ENCODE assay signal across 13 mouse cellular contexts in genomic region chr1:160825441-160825856, GRCm38 (mm10). TPM values are rescaled to one million over a fixed set of nuclear protein-coding genes. Genes with fewer than 3 reads are reported as not detected.
DNase-seq lines count a peak whose midpoint lies in the region; ATAC-seq and TF ChIP-seq lines count a peak whose summit lies in the region.
"Had no signal": no experiment of that assay in that cellular context is flagged by ENCODE, and none has a peak within 500 bp of the region (broad histone marks: within the 10 kb centered on the region; RNA-seq: fewer than 3 reads in every experiment).

No protein-coding gene starts in this region.

- no peaks in the 10 kb centered on the region for H3K36me3 ChIP-seq in heart, embryonic 10.5 days
- H3K36me3 ChIP-seq in heart, embryonic 16.5 days (ENCODE audit: control insufficient read depth, insufficient read depth): no peaks in the 10 kb centered on the region
- H3K36me3 ChIP-seq: forebrain, embryonic 10.5 days had no signal

- no peak overlapping the region for H3K4me3 ChIP-seq in heart, embryonic 10.5 days
- H3K4me3 ChIP-seq in cerebellum, adult 2 months (replicated peaks; ENCODE audit: insufficient read depth, low read depth, low read length): no peak overlapping the region
- no peak overlapping the region for H3K4me3 ChIP-seq in heart, embryonic 16.5 days (ENCODE audit: low read length)
- H3K4me3 ChIP-seq: forebrain, embryonic 10.5 days had no signal

- peaks cover 18% of the 10 kb centered on the region; the same call in 1 of the 2 replicates for H3K4me1 ChIP-seq in heart, embryonic 10.5 days
- H3K4me1 ChIP-seq in cerebellum, adult 2 months (ENCODE audit: control insufficient read depth, insufficient read depth, low read length): peaks cover 11% of the 10 kb centered on the region; the same call in 1 of the 2 replicates
- H3K4me1 ChIP-seq in heart, embryonic 16.5 days (ENCODE audit: control insufficient read depth, insufficient read depth, low read length): peaks cover 6% of the 10 kb centered on the region
- H3K4me1 ChIP-seq: forebrain, embryonic 10.5 days had no signal

- intact Hi-C loops in heart, postnatal 14 days (cut with DNase I): no loop called here

- DNase-seq in heart, embryonic 10.5 days (ENCODE audit: low spot score): peak; percentile 83
- DNase-seq in heart, postnatal 14 days: no peak
- peak; percentile 65 to 91 for DNase-seq in cerebellum, adult 2 months
- DNase-seq in kidney, postnatal 14 days: no peak
- DNase-seq in thymus, postnatal 36 days: no peak
- DNase-seq in adrenal gland, adult 2 months: no peak
- DNase-seq: adrenal gland, postnatal 25 days; lung, postnatal 10 days; right cerebral cortex, postnatal 25 days had no signal

- WGBS in heart, embryonic 10.5 days: 22% methylated on average over 3 of the region's 3 CpGs
- WGBS in cerebellum, adult 2 months: 27% methylated on average over 3 of the region's 3 CpGs
- 26% methylated on average over 3 of the region's 3 CpGs for WGBS in heart, embryonic 16.5 days

- no peaks in the 10 kb centered on the region for H3K27me3 ChIP-seq in heart, embryonic 10.5 days (ENCODE audit: insufficient read depth, poor library complexity, severe bottlenecking)
- H3K27me3 ChIP-seq in cerebellum, adult 2 months (ENCODE audit: control insufficient read depth, insufficient read depth, low read length): no peaks in the 10 kb centered on the region
- H3K27me3 ChIP-seq in heart, embryonic 16.5 days (ENCODE audit: control insufficient read depth, insufficient read depth, low read length): no peaks in the 10 kb centered on the region

- H3K9me3 ChIP-seq in heart, embryonic 10.5 days: no peaks in the 10 kb centered on the region
- H3K9me3 ChIP-seq in heart, embryonic 16.5 days (replicated peaks; ENCODE audit: control insufficient read depth, low read length): no peaks in the 10 kb centered on the region
- H3K9me3 ChIP-seq: forebrain, embryonic 10.5 days had no signal

- TF ChIP-seq POLR2A in cerebellum, adult 2 months (IDR thresholded peaks at IDR 0.05; ENCODE audit: borderline replicate concordance, insufficient read depth, low read length): no peak

- TF ChIP-seq CTCF in cerebellum, adult 2 months (IDR thresholded peaks at IDR 0.05; ENCODE audit: borderline replicate concordance, insufficient read depth, low read depth, low read length): no peak

- no peak overlapping the region for H3K9ac ChIP-seq in heart, embryonic 16.5 days (ENCODE audit: low read length)

- H3K27ac ChIP-seq in heart, embryonic 10.5 days: 0 out of 2 replicates have a peak overlapping the region, but pooled peaks have one; percentile 36
- H3K27ac ChIP-seq in cerebellum, adult 2 months (ENCODE audit: insufficient read depth, low read length): peak overlapping the region; percentile 95
- H3K27ac ChIP-seq in heart, embryonic 16.5 days (ENCODE audit: low read length): peak overlapping the region; percentile 79
- H3K27ac ChIP-seq: forebrain, embryonic 10.5 days had no signal

- H3K4me2 ChIP-seq in heart, embryonic 16.5 days (ENCODE audit: low read depth, low read length): peak overlapping the region; percentile 23

- peak; percentile 97 for ATAC-seq in heart, embryonic 16.5 days (replicated peaks; ENCODE audit: extremely low read depth, insufficient read depth, low FRiP score)
- peak; percentile 38; the same call in 1 of the 2 replicates for ATAC-seq in megakaryocyte, adult 5-6 weeks (ENCODE audit: poor library complexity, severe bottlenecking)
- ATAC-seq: midbrain, embryonic 16.5 days had no signal

RNA-seq across cellular contexts. Expression of gene Rabgap1l, which starts 32.4 kb away (rescaled TPM):
- polyA plus RNA-seq in heart, embryonic 10.5 days (2016; fragmentation: Nextera tagmentation; extraction: Ambion mirVana): 28.1 and 58.9 TPM in 2 replicates
- 10 to 100 TPM; 71.1 to 83.6 TPM for total RNA-seq in heart, postnatal 14 days (2021)
- 57.7 and 67.5 TPM in 2 replicates for polyA plus RNA-seq in cerebellum, adult 2 months (2012; rRNA removed)
- polyA plus RNA-seq in heart, embryonic 16.5 days (2015; fragmentation: Nextera tagmentation; extraction: Ambion mirVana): 83.9 and 93.4 TPM in 2 replicates
- 60.8 and 78.6 TPM in 2 replicates for total RNA-seq in megakaryocyte, adult 5-6 weeks (2015)
- total RNA-seq in megakaryocyte, adult 5-6 weeks (2017): 96.4 and 99.5 TPM in 2 replicates
- 10 to 100 TPM; 24.2 to 29.5 TPM for total RNA-seq in adrenal gland, adult 2 months (2021)
- 1.8 TPM in 2 replicates for polyA plus RNA-seq in adrenal gland, adult 2 months (2012; rRNA removed)

Comparison
In these comparisons a context has a peak if more than half of its experiments do, and no peak if none do; other contexts are left out.
1. DNase-seq: peak in heart, embryonic 10.5 days (single experiment) and cerebellum, adult 2 months (2 of 2); none in heart, postnatal 14 days (0 of 2), kidney, postnatal 14 days (single experiment), thymus, postnatal 36 days (0 of 2) and adrenal gland, adult 2 months (single experiment).
2. H3K27ac ChIP-seq: peak in every context shown above with its lines; median percentile 95 in cerebellum, adult 2 months; 79 in heart, embryonic 16.5 days; 36 in heart, embryonic 10.5 days.
3. RNA of gene Rabgap1l, which starts 32.4 kb away (polyA plus RNA-seq): 83.9 to 93.4 TPM in heart, embryonic 16.5 days, 57.7 to 67.5 TPM in cerebellum, adult 2 months and 28.1 to 58.9 TPM in heart, embryonic 10.5 days; 1.8 TPM in adrenal gland, adult 2 months; every median in the first group is over 10 times any median in the second.